Mouse (Mus musculus): ENCODE measurements around the gene Olfr448.

Gene Olfr448
- long read RNA-seq, experiment 1, result 0 reads
- long read RNA-seq, experiment 2, result 0 reads

DNA sequence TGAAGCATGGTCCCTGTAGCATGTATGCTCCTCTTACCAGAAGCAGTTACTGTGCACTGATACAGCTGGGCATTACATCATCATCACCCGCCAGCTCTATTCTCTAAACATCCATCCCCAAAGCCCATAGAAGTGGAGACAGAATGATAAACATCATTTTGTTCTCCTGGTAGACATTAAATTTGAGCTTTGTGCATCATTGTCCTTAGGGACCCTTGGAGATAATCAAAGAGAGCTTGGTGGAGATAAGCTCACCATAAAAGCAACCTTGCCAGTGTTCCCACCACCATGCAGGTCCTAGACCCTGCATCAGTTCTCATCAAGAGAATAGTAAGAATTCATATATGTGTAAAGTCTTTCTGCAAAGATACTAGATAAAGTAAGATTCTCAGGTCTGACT lies at the start of gene Olfr448:
Olfr448 (plus strand) TSS at position 301 of the 400 bp plus-strand sequence.
- intact Hi-C loops (cut with DNase I), result no loop called here

DNA sequence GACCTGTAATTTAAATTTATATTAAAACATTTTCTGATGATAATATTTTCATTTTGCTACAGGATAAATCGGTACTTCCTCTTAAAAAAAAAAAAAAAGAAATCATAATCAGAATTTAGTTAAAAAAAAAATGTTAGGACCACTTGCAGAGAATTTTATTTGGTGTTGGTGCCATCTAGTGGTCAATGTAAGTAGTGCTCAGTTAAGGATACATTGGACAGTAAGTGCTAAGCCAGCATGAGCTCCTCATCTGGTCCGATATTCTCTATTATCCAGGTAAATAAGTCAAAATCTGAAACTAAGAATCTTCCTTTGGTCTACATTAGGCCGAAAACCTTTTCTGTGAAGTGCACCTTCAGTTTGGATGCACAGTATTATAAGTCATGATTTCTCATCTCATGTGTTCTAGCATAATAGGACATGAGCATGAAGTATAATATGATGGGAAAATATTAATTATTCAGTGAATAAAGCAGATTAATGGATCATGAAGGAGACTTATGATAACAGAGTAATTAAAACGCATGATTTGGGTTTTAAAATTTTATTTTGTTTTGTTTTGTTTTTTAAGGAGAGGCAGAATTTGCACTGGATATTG lies 29.9 kb upstream of the Olfr448 start:
- intact Hi-C loops (cut with DNase I), result loop anchor here (5.0 kb wide), 1 partner anchor 248 kb away; no protein-coding TSS in a partner anchor

DNA sequence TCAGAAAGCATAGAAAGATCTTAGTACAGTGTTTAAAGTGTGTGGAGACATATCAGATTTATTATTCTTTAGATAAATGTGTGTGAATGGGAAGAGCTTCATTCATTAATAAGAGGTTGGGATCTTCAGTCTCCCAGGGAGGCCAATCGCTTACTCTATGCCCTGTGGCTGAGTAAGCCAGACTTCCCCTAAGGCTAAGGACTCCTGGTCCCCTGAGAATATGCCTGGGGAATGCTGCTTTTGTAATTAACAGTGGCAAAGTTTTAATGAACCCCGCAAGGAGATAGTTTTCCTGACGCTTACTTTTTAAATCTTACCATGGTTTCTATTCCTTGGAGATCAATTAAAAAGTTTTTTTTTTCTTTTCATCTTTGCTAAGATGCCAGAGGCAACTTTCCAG lies 20.5 kb upstream of the Olfr448 start:
- intact Hi-C loops (cut with DNase I), result no loop called here

DNA sequence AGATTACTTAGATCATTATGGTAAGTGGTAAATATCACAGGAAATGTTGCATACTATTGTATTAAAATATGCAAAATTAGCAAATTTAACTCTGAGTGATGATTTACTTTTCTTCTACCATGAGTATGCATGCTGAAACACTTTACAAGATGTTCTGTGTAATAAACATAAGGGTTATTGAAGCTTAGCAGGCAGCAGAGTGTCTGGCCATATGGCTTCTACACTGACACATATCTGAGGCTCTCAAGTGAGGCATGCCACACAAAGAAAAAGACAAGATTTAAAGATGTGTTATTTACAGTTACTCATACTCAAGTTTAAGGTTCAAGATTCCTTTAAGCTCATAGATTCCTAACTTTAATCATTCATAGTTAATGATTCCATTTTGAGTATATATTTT lies 13.9 kb upstream of the Olfr448 start:
- intact Hi-C loops (cut with DNase I), result no loop called here

DNA sequence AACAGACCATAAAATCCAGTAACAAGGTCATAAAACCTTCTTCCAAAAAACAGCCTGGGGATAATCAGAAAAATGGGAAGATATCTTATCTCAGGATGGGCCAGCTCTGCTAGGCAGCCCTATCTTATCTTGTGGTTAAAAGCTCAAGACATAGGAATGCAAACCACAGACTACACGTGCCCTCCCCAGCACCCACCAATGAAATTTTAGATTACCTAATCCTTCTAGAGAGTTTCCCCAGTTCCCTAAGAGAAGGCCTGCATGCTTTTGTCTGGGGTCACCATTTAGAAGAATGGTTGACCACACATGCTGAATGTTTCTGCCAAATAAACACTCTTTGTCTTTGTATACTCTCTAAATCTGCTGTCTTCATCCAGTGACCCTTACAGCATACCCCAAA lies 10.1 kb downstream of the Olfr448 start:
- intact Hi-C loops (cut with DNase I), result no loop called here

DNA sequence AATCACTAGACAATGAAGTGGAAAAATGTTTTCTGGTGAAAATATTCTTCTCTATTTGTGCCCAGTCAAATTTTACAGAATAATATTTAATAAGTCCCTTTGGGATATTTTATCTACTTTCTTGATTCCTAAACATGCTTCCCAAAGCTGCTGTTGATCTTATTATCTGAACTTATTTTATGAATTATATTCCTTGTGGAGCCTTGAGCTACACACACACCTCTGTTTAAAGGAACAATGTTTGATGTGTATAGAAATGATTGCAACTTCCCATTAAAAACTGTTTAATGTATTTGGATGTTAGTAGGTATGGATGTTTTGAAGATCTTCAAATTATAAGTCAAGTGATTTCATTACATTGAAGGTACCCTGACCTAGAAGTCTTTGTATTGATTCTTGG lies 18.3 kb downstream of the Olfr448 start, which contains the start of gene Olfr447:
Olfr447 (plus strand) TSS at position 301 of the 400 bp plus-strand sequence.
- intact Hi-C loops (cut with DNase I), result no loop called here

DNA sequence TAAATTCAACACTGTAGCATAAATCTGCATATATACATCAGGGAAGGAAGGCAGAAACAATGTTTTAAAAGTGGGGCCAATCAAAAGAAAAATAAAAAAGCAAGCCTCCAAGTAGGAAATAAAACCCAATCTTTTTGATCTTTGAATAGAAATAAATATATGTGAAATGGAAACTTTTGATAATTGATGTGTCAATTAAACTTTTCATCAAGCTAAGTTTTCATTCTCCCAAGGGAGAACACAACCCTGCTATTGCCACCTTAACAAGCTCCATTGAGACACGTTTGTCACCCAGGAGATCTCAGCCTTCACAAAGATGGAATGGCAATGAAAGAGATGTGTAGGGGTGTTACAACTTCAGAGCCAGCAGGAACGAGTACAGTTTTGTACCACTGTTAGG lies 30.8 kb downstream of the Olfr448 start, which contains the start of gene Olfr446:
Olfr446 (plus strand) TSS at position 301 of the 400 bp plus-strand sequence.
- intact Hi-C loops (cut with DNase I), result no loop called here
